Mouse (Mus musculus): ENCODE results near the gene Gm5148.

DNA sequence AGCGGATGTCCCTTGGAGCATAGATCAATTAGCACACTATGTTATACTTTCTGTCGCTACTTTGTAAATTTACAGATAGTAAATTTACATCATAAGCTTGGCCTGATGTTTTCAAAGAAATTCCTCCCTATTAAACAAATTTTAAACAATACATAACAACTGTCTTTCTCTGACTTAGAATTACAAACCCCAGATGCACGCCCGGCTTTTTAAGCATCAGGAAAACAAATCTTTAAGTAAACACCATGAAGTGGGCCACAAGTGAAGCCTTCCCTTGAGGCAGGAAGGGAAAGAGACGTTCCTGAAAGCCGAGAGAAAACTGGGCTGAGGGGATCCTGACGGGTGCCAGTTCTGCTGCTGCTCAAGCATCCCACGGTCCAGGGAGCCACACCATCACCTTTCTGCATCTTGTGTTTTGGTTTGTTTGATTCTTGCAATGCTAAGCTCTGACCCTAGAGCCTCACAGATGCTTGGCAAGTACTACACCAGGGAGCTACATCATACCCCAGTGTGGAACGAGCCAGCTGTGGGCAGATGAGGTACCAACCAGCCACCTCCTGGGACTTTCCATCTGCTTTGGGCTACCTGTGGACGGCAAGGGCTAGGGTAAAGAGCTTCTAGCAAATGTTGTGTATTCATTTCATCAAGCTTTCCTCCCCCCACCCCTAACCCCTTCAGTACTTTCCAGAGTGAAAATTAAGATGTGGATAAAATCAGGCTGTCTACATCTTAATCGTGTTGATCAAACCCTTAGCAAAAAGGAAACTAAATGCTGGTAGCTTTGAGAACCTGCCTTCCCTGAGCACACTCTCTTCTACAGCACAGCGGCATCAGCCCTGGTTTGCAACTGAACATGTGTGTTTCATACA, 43.1 kb upstream of the Gm5148 start:
- TF ChIP-seq GATA1 (IDR thresholded peaks at IDR 0.05; ENCODE audit: borderline replicate concordance, low read length) (no peak), FLI1 (IDR thresholded peaks at IDR 0.05; ENCODE audit: low read length) (no peak)
